Mouse (Mus musculus): Measurements from ENCODE around the gene Tdp1. TPM values are rescaled to one million over a fixed set of nuclear protein-coding genes. Genes with fewer than 3 reads are reported as not detected.

The Tdp1 gene
- polyA plus RNA-seq, 1 experiment from 2014 or later = 82.9 TPM

- no peaks in the 10 kb centered on the region for H3K4me1 ChIP-seq (ENCODE audit: insufficient read depth)
- no peak overlapping the region for H3K27ac ChIP-seq (ENCODE audit: low read depth)
- no peak for ATAC-seq (ENCODE audit: insufficient read depth)
- 63% methylated on average over 7 of the region's 7 CpGs for WGBS
- H3K9ac ChIP-seq = no peak overlapping the region
- H3K36me3 ChIP-seq (ENCODE audit: insufficient read depth) = no peaks in the 10 kb centered on the region
- TF ChIP-seq CTCF (IDR thresholded peaks at IDR 0.05; ENCODE audit: low read depth) = peak; percentile 15; the same call in 1 of the 2 replicates
- no peak overlapping the region for H3K4me3 ChIP-seq (ENCODE audit: low read depth, low read length)
- H3K27me3 ChIP-seq (ENCODE audit: insufficient read depth, low read length) = peaks cover 15% of the 10 kb centered on the region
- no peaks in the 10 kb centered on the region for H3K9me3 ChIP-seq (ENCODE audit: low read depth, low read length)
- DNase-seq = no peak
- H3K4me2 ChIP-seq = no peak overlapping the region
These were observed 88.5 kb downstream of the Tdp1 start for GRCm38 (mm10) chr12:99972825-99973224.

GRCm38 (mm10) chr12:99973659-99974058 lies 89.3 kb downstream of the Tdp1 start:
- no peaks in the 10 kb centered on the region for H3K4me1 ChIP-seq (ENCODE audit: insufficient read depth)
- 76% methylated on average over 1 of the region's 1 CpGs for WGBS
- H3K9me3 ChIP-seq (ENCODE audit: low read depth, low read length) = no peaks in the 10 kb centered on the region
- peak; percentile 38 for TF ChIP-seq CTCF (IDR thresholded peaks at IDR 0.05; ENCODE audit: low read depth)
- no peak overlapping the region for H3K27ac ChIP-seq (ENCODE audit: low read depth)
- peaks cover 7% of the 10 kb centered on the region for H3K27me3 ChIP-seq (ENCODE audit: insufficient read depth, low read length)
- no peaks in the 10 kb centered on the region for H3K36me3 ChIP-seq (ENCODE audit: insufficient read depth)
- H3K4me2 ChIP-seq = no peak overlapping the region
- peak; percentile 36 for DNase-seq
- ATAC-seq (ENCODE audit: insufficient read depth) = no peak
- no peak overlapping the region for H3K9ac ChIP-seq
- H3K4me3 ChIP-seq (ENCODE audit: low read depth, low read length) = no peak overlapping the region

GRCm38 (mm10) chr12:99979541-99979940 lies 95.2 kb downstream of the Tdp1 start:
- Histone ChIP-seq H3K27me3 (ENCODE audit: insufficient read depth, low read length) (no peaks in the 10 kb centered on the region), H3K4me1 (ENCODE audit: insufficient read depth) (no peaks in the 10 kb centered on the region), H3K9ac (no peak overlapping the region), H3K4me3 (ENCODE audit: low read depth, low read length) (no peak overlapping the region), H3K27ac (ENCODE audit: low read depth) (no peak overlapping the region), H3K36me3 (ENCODE audit: insufficient read depth) (no peaks in the 10 kb centered on the region), H3K4me2 (no peak overlapping the region), H3K9me3 (ENCODE audit: low read depth, low read length) (no peaks in the 10 kb centered on the region)
- no peak for TF ChIP-seq CTCF (IDR thresholded peaks at IDR 0.05; ENCODE audit: low read depth)
- ATAC-seq (ENCODE audit: insufficient read depth) (no peak), DNase-seq (no peak)
- 71% methylated on average over 4 of the region's 4 CpGs for WGBS

- Histone ChIP-seq H3K4me1 (ENCODE audit: insufficient read depth) (no peaks in the 10 kb centered on the region), H3K4me2 (no peak overlapping the region), H3K27ac (ENCODE audit: low read depth) (no peak overlapping the region), H3K36me3 (ENCODE audit: insufficient read depth) (no peaks in the 10 kb centered on the region), H3K9ac (no peak overlapping the region), H3K27me3 (ENCODE audit: insufficient read depth, low read length) (no peaks in the 10 kb centered on the region), H3K9me3 (ENCODE audit: low read depth, low read length) (peaks cover 3% of the 10 kb centered on the region; the same call in 1 of the 2 replicates), H3K4me3 (ENCODE audit: low read depth, low read length) (no peak overlapping the region)
- DNase-seq (no peak), ATAC-seq (ENCODE audit: insufficient read depth) (no peak)
- no peak for TF ChIP-seq CTCF (IDR thresholded peaks at IDR 0.05; ENCODE audit: low read depth)
- WGBS = 88% methylated on average over 5 of the region's 5 CpGs
These were observed 102.5 kb downstream of the Tdp1 start for GRCm38 (mm10) chr12:99986797-99987196.

GRCm38 (mm10) chr12:99988144-99988543 lies 103.8 kb downstream of the Tdp1 start:
- DNase-seq = peak; percentile 70
- ATAC-seq (ENCODE audit: insufficient read depth) = no peak
- H3K9me3 ChIP-seq (ENCODE audit: low read depth, low read length) = peaks cover 3% of the 10 kb centered on the region; the same call in 1 of the 2 replicates
- WGBS = 45% methylated on average over 2 of the region's 2 CpGs
- H3K27me3 ChIP-seq (ENCODE audit: insufficient read depth, low read length) = no peaks in the 10 kb centered on the region
- no peak overlapping the region for H3K9ac ChIP-seq
- H3K27ac ChIP-seq (ENCODE audit: low read depth) = no peak overlapping the region
- TF ChIP-seq CTCF (IDR thresholded peaks at IDR 0.05; ENCODE audit: low read depth) = no peak
- H3K4me3 ChIP-seq (ENCODE audit: low read depth, low read length) = no peak overlapping the region
- no peak overlapping the region for H3K4me2 ChIP-seq
- H3K4me1 ChIP-seq (ENCODE audit: insufficient read depth) = no peaks in the 10 kb centered on the region
- H3K36me3 ChIP-seq (ENCODE audit: insufficient read depth) = no peaks in the 10 kb centered on the region

- Histone ChIP-seq H3K36me3 (ENCODE audit: insufficient read depth) (no peaks in the 10 kb centered on the region), H3K9me3 (ENCODE audit: low read depth, low read length) (peaks cover 3% of the 10 kb centered on the region; the same call in 1 of the 2 replicates), H3K27ac (ENCODE audit: low read depth) (no peak overlapping the region), H3K4me1 (ENCODE audit: insufficient read depth) (no peaks in the 10 kb centered on the region), H3K4me2 (no peak overlapping the region), H3K4me3 (ENCODE audit: low read depth, low read length) (no peak overlapping the region), H3K9ac (no peak overlapping the region), H3K27me3 (ENCODE audit: insufficient read depth, low read length) (no peaks in the 10 kb centered on the region)
- ATAC-seq (ENCODE audit: insufficient read depth) (no peak), DNase-seq (no peak)
- 87% methylated on average over 11 of the region's 11 CpGs for WGBS
- no peak for TF ChIP-seq CTCF (IDR thresholded peaks at IDR 0.05; ENCODE audit: low read depth)
These were observed 108.1 kb downstream of the Tdp1 start for GRCm38 (mm10) chr12:99992362-99992862.

GRCm38 (mm10) chr12:99993146-99993890 lies 109.0 kb downstream of the Tdp1 start:
- DNase-seq = no peak
- no peak for TF ChIP-seq CTCF (IDR thresholded peaks at IDR 0.05; ENCODE audit: low read depth)
- 78% methylated on average over 10 of the region's 10 CpGs for WGBS
- Histone ChIP-seq H3K27ac (ENCODE audit: low read depth) (no peak overlapping the region), H3K27me3 (ENCODE audit: insufficient read depth, low read length) (no peaks in the 10 kb centered on the region), H3K4me3 (ENCODE audit: low read depth, low read length) (no peak overlapping the region), H3K9ac (no peak overlapping the region), H3K4me1 (ENCODE audit: insufficient read depth) (no peaks in the 10 kb centered on the region), H3K9me3 (ENCODE audit: low read depth, low read length) (peaks cover 3% of the 10 kb centered on the region; the same call in 1 of the 2 replicates), H3K4me2 (no peak overlapping the region), H3K36me3 (ENCODE audit: insufficient read depth) (no peaks in the 10 kb centered on the region)
- ATAC-seq (ENCODE audit: insufficient read depth) = no peak
